Mouse (Mus musculus) layer of hippocampus, postnatal 14 days (tissue): ENCODE measurements at regions not wholly inside any gene's neighbourhood (a gene's known extent, or its start where the extent isn't known, plus 50 kb on each side); places are given as distances from the start of the nearest gene placed in this dataset.

ENCODE experiments used
- DNase-seq, 2 experiments: peaks; one replicate each; pipeline ENCODE4 v3.0.0; 2021 to 2022; ENCODE audit warnings: low spot score in 2 of 2, mixed read lengths in 1 of 2

DNA sequence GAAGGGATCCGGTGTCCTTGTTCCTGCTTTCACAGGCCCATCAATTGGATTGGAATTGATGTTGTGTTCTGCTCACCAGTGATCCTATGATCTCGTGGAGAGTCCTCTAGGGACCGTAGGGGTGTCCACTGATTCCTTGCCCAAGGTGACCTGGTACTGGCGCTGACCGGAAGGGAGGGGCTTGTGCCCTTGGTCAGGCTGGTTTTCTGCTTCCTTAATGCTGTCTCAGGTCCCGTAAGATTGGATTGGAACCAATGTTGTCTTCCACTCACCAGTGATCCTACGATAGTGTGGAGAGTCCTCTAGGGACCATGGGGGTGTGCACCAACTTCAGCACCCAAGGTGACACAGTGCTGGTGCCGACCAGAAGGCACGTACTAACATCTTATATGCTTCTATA lies 324.9 kb upstream of the Ptchd4 start:
- DNase-seq: no peak

DNA sequence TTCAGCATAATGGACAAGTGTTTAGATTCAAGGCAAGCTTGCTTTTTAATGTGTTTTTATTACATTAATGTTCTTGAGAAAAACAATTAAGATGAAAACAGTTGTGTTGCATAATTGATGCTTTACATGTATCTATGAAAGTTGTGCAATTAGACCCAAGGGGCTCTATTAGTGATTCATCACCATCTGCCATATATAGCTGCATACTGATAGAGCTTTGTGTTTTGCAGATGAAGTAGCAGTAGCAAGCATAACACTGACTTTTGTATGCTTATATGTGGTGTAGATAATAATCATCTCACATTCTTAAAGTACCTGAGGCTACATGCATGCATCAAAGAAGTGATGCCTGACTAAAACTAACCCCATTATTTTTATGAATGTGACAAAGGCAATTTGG lies 307.3 kb upstream of the Ptchd4 start:
- DNase-seq: no peak

DNA sequence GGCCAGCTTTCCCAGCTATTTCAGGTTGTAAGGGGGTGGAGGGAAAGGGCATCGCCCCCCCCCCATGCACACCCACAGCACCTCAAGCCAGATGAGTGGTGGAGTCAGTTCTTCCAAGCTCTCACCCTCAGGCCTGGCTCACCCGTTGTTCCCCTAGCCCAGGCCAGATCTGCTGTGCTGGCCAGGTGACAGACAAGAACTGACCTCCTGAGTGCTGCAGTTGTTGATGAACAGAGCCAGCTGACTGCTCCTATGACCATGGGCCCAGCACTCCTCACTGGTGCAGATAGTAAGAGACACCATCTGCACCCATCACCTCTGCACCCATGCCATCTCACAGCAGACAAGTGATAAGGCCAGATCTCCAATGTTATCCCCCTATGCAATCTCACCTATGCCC lies 291.5 kb upstream of the Ptchd4 start:
- no peak for DNase-seq

DNA sequence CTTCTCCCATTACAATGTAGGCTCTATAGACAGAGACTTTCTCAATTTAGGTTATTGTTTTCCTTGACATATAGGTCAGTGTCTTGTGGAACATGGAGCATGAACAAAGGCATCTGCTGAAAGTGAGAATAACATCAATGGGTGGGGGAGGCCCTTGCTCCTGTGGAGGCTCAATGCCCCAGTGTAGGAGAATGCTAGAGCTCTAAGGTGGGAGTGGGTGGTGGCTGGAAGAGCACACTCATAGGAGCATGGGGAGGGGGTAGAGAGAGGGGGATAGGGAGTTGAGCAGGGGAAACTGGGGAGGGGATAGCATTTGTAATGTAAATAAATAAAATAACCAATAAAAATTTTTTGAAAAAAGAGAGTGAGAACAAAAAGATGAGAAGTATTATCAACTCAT lies 288.5 kb upstream of the Ptchd4 start:
- no peak for DNase-seq

DNA sequence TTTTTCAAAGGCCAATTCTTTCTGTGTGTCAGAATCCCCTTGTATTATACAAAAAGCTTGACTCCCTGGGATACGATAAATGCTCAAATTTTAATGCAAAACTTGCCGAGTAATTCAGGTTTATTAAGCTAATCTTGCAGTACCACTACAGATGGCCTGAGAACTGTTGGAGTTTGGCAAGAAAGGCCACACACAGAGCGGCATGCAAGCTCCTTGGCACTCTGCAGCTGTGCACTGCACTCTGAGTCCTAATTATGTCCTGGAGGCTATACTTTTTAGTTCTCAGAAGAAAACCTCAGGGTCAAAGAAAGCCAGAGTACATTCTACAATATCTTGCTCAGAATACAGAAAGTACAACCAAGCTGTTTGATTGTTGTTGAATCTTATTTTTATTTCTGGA lies 286.3 kb upstream of the Ptchd4 start:
- DNase-seq: peak in 1 of 2 experiments; percentile 5

DNA sequence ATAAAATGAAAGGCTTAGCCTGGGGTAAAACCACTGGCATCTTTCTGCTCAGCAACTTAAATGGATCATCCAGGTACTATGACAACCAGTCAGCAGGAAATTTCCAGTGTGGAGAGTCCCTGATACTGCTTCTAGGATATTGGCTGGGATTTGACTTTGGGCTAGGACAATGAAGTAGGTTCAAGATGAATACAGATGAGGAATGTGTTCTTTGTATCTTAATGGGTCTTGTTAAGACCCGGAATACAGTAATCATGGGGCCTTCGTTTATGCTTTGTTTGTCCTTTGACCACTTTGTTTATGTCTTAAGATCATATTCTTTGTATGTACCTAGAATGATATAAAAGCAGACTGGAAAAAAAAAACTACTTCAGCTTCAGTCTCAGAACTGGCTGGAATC lies 278.7 kb upstream of the Ptchd4 start:
- no peak for DNase-seq

DNA sequence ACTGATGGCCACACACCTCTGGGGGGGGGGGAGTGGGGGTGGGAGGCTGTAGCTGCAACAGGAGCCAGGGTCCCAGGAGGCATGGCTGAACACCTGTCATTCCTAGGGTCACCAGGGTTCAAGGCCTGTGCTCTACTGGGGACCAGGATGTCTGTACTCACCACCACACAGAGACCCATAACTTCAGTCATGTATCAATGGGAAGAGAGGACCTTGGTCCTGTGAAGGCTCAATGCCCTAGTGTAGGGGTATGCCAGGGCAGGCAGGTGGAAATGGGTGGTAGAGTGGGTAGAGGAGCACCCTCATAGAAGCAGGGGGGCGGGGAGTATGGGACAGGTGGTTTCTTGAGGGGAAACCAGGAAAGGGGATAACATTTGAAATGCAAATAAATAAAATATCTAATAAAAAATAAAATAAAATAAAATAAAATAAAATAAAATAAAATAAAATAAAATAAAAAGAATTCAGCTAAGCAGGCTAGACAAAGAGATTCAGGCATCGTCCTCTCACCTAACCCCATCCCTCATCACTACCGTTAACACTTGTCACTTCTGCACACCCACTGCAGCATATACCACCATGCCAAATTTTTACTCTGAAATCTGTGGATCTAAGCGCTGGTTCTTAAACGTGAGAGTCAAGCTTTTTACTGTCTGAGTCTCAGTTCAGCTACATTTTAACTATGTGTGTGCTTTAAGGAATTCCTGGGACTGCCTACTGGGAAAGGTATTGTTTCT lies 265.8 kb upstream of the Ptchd4 start:
- no peak for DNase-seq

DNA sequence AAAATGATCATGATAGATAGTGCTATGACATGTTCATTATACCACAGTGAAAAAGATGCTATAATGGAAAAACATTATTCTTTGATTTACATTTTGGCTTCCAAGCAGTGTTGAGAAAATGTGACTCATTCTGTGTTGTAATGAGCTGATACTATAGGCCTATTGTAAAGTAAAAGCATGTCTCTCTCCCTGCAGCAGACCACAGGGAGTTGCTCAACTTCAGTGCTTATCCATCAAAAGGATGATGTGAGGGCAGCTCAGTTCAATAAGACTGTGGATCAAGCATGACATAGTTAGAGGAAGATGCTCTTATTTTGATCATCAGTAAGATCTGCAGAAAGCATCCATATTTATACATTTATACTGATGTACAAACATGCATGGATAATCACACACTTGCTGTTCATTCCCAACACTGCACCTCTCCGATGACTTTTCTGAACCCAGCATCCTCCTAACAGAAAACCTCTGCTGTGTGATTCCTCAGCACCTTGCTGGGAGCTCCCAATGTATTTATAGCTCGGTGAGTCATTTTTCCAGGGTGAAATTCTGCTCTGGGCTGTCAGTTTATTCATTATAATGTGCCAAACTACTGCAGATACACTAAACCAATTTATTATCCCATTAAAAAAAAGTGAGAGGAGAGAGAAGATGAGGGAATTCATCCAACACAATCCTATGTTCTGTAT lies 224.8 kb upstream of the Ptchd4 start:
- DNase-seq: no peak

DNA sequence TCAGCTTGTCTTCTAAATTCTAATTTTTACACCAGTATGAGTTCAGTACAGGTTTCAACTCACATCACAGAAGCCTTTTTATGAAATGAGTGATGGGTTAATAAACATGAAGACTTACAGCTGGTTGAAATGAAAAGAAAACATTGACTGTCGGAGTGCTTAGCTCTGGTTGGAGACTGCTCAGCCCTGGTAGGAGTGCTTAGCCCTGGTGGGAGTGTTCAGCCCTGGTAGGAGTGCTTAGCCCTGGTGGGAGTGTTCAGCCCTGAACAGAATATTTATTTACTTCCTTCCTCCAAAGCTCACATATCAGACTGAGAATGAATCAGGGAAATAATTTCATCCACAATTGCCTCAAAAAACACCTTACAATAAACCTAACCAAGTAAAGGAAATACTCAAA lies 202.1 kb upstream of the Ptchd4 start:
- DNase-seq: no peak

DNA sequence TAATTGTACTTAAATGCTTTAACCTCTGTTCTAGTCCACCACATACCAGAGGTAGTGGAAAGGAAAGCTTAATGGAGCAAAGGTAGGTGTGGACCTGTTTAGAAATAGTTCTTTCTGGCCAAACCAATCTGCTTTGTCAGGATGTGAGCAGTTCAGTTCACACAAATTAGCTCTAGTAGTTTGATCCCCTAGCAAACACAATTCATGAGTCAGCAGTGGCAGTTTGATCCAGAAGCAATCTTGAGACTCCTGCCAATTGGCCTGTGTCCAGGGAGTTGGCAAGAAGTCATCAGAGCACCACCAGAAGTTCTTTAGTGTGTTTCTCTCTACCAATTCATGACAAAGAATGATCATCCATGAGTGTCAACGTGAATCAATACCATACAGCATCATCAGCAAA lies 195.0 kb upstream of the Ptchd4 start:
- DNase-seq: no peak

DNA sequence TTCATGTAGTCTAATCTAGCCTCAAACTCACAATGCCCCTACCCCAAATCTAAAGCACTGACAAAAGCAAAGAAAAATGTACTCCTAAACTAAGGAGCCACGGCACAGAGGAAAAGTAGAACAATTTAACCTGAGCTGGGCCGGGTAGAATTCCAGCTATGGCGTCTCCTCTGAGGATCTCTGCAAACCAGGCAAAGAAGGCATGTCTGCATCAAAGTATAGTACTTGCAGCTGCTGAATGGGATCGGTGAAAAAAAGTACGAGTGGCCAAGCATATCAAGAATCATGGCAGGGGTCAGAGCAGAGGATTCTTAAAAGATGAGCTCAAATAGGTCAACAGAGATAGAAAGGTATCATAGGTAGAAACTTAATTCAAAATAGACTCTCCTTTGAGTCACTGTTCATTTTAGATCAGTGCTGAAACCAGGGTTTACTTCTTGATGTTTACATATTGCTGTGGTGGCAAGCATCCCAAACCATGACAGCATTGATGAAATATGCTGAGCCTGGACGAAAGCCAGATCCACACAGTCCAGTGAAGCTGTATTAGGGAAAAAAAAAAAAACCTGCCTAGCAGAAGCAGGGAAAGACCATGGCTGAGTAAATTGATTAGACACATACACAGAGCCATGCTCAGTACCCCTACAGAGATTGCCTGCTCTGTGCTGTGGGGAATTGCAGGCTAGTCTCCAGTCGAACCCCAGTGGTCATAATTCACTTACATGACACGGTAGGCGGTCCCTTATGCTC lies 189.1 kb upstream of the Ptchd4 start:
- DNase-seq: no peak

DNA sequence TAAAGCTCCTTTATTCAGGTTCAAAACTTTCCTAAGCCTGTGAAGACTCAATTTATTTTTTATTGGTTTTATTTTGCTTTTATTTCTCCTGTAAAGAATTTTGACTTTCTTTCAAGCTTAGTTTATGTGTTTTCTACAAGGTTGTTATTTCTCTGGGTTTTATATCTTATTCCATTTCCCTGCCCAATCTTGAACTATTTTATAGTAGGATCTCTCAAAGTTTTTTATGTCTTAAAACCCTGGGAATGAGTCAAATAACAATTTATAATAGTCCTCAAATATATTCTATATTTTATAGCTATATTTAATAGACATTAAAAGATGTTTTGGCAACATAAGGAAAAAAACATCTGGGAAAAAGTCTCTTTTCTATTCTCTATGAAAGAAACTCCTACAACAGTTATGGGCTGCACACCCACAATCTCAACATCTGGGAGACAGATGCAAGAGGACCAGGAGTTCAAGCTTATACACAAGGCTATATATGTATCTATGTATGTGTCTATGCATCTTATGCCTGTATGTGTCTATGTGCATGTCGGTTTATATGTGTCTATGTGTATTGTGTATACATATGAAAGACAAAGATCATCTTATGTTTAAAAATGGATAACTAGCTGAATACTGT lies 146.2 kb upstream of the Ptchd4 start:
- no peak for DNase-seq

DNA sequence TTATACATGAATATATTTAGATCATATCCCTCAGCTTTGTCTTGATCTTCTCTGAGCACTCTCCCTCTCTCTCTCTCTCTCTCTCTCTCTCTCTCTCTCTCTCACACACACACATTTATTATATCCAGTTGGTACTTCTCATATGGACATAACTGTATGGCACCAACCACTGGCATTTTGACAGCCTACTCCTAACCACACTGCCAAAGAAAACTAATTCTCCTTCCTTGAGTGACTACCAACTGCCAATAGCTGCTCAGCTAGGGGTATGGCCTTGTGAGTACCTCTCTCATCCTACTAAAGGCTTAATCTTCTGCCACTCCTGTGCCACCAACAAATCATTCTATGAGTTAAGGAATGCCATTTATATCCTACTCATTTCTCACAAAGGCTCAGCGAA lies 127.2 kb upstream of the Ptchd4 start:
- no peak for DNase-seq

DNA sequence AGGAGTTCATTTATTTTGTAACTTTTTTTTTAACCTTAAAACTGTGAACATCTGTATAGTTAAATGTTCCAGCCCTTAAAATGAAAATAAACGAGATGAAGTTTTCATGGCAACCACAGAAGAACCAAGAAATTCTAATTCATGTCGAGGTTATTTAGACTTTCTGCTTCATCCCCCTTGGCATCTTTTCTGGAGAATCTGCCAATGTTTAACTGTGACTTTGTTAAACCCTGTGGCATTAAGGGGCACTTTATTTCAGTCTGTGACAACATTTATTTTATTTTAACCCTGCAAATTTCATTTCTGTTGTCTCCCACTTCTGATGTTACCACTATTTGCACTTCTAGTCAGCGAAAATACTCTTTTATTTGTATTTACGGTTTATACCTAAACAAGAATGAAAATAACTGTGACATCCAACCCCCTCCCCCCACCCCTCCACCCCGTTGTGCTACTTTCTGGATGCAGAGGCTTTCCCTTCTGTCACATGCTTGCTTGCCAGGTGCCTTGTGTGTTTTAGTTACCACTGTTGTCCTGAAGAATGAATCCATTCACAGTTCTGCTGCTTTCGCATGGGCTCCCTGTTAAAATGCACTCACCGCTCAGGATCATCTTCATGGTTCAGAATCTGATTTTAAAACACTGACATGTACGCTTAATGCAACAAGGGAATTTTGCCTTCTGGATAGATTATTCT lies 125.4 kb upstream of the Ptchd4 start:
- peak; percentile 9 to 42 for DNase-seq
